Mouse (Mus musculus) intestine, embryonic 16.5 days (tissue): ENCODE results near the gene Ebf3. TPM values are rescaled to one million over a fixed set of nuclear protein-coding genes. Genes with fewer than 3 reads are reported as not detected.

ENCODE experiments used
- ATAC-seq: fragments of 200-750 bp; cut with Nextera tagmentation; 2 replicates; pipeline ENCODE4 v1.8.0; 2017; ENCODE audit warnings: moderate TSS enrichment, moderate library complexity
- H3K27ac ChIP-seq: fragments of 300-500 bp; sonication (generic); 2 replicates; pipeline ENCODE4 v1.5.1; 2014; ENCODE audit warnings: mild to moderate bottlenecking, low read length
- H3K27me3 ChIP-seq: fragments of 300-500 bp; sonication (generic); replicated peaks from 2 replicates; pipeline ENCODE4 v1.6.1; 2014; ENCODE audit warnings: low read length, control low read depth, mixed read lengths; ENCODE audit not compliant: control insufficient read depth, insufficient read depth
- H3K36me3 ChIP-seq: fragments of 300-500 bp; sonication (generic); 2 replicates; pipeline ENCODE4 v1.6.1; 2014; ENCODE audit warnings: low read length, control low read depth; ENCODE audit not compliant: control insufficient read depth, insufficient read depth
- H3K4me1 ChIP-seq: fragments of 300-500 bp; sonication (generic); 2 replicates; pipeline ENCODE4 v1.6.1; 2014; ENCODE audit warnings: low read length, control low read depth, mixed read lengths; ENCODE audit not compliant: control insufficient read depth, insufficient read depth
- H3K4me2 ChIP-seq: fragments of 300-500 bp; sonication (generic); 2 replicates; pipeline ENCODE4 v1.6.1; 2014; ENCODE audit warnings: low read depth, low read length, control low read depth
- H3K4me3 ChIP-seq: fragments of 300-500 bp; sonication (generic); 2 replicates; pipeline ENCODE4 v1.5.1; 2014; ENCODE audit warnings: mild to moderate bottlenecking, low read length
- H3K9ac ChIP-seq: fragments of 300-500 bp; sonication (generic); 2 replicates; pipeline ENCODE4 v1.6.1; 2014; ENCODE audit warnings: low read depth, low read length
- H3K9me3 ChIP-seq: fragments of 300-500 bp; sonication (generic); 2 replicates; pipeline ENCODE4 v1.6.1; 2016; ENCODE audit warnings: low read length, control low read depth; ENCODE audit not compliant: control insufficient read depth
- WGBS: fragments of 180-500 bp; shearing (Covaris S2); extraction: QIAGEN DNeasy Blood & Tissue Kit; methylation state at CpG from one replicate; pipeline ENCODE4 v1.1.7; 2014; 5-methylcytosine and 5-hydroxymethylcytosine counted together
- polyA plus RNA-seq: library from polyadenylated mRNA; unstranded; fragments of >200 nt; fragmentation: Nextera tagmentation; extraction: Ambion mirVana; gene quantifications from 2 replicates; pipeline ENCODE4 v1.2.1, GENCODE M21; 2015

The Ebf3 gene
- polyA plus RNA-seq, 1 experiment from 2014 or later = 0.43 TPM

- Histone ChIP-seq H3K4me1 (peaks cover 21% of the 10 kb centered on the region), H3K9me3 (no peaks in the 10 kb centered on the region), H3K9ac (no peak overlapping the region), H3K36me3 (no peaks in the 10 kb centered on the region), H3K27me3 (peaks cover 92% of the 10 kb centered on the region), H3K27ac (no peak overlapping the region), H3K4me3 (no peak overlapping the region; the same call in 1 of the 2 replicates), H3K4me2 (no peak overlapping the region)
- ATAC-seq = no peak
- 1% methylated on average over 48 of the region's 48 CpGs for WGBS
Observed at GRCm38 (mm10) chr7:137318924-137319885, 5.0 kb upstream of the Ebf3 start.

- H3K9ac ChIP-seq = no peak overlapping the region
- H3K36me3 ChIP-seq = no peaks in the 10 kb centered on the region
- 9% methylated on average over 9 of the region's 9 CpGs for WGBS
- H3K4me2 ChIP-seq = no peak overlapping the region
- H3K27me3 ChIP-seq = peaks cover 94% of the 10 kb centered on the region
- H3K4me3 ChIP-seq = no peak overlapping the region
- H3K9me3 ChIP-seq = no peaks in the 10 kb centered on the region
- H3K27ac ChIP-seq = no peak overlapping the region
- peaks cover 27% of the 10 kb centered on the region for H3K4me1 ChIP-seq
- no peak for ATAC-seq
Observed at GRCm38 (mm10) chr7:137318383-137318775, 4.1 kb upstream of the Ebf3 start.

- Histone ChIP-seq H3K9ac (no peak overlapping the region), H3K27ac (no peak overlapping the region), H3K4me2 (0 out of 2 replicates have a peak overlapping the region, but pooled peaks have one; percentile 28), H3K4me1 (peaks cover 30% of the 10 kb centered on the region), H3K36me3 (no peaks in the 10 kb centered on the region), H3K9me3 (no peaks in the 10 kb centered on the region), H3K27me3 (peaks cover 93% of the 10 kb centered on the region), H3K4me3 (no peak overlapping the region)
- 4% methylated on average over 24 of the region's 24 CpGs for WGBS
- no peak for ATAC-seq
Observed at GRCm38 (mm10) chr7:137317659-137318382, 3.6 kb upstream of the Ebf3 start.

GRCm38 (mm10) chr7:137316926-137317658 is 2.8 kb upstream of the Ebf3 start:
- H3K27ac ChIP-seq = no peak overlapping the region
- H3K27me3 ChIP-seq = peaks cover 90% of the 10 kb centered on the region
- peaks cover 23% of the 10 kb centered on the region for H3K4me1 ChIP-seq
- H3K4me3 ChIP-seq = peak overlapping the region; percentile 9
- no peaks in the 10 kb centered on the region for H3K36me3 ChIP-seq
- H3K9ac ChIP-seq = no peak overlapping the region
- peak overlapping the region; percentile 28; the same call in 1 of the 2 replicates for H3K4me2 ChIP-seq
- no peaks in the 10 kb centered on the region for H3K9me3 ChIP-seq
- ATAC-seq = no peak
- WGBS = 2% methylated on average over 39 of the region's 39 CpGs

- Histone ChIP-seq H3K9me3 (no peaks in the 10 kb centered on the region), H3K27ac (no peak overlapping the region), H3K27me3 (peaks cover 88% of the 10 kb centered on the region), H3K4me3 (no peak overlapping the region), H3K9ac (no peak overlapping the region), H3K4me1 (peaks cover 21% of the 10 kb centered on the region), H3K36me3 (no peaks in the 10 kb centered on the region), H3K4me2 (no peak overlapping the region)
- WGBS = 7% methylated on average over 20 of the region's 20 CpGs
- ATAC-seq = no peak
Observed at GRCm38 (mm10) chr7:137316181-137316925, 2.1 kb upstream of the Ebf3 start.

GRCm38 (mm10) chr7:137315544-137315940 is 1.3 kb upstream of the Ebf3 start:
- Histone ChIP-seq H3K4me3 (peak overlapping the region; percentile 19; the same call in 1 of the 2 replicates), H3K36me3 (no peaks in the 10 kb centered on the region), H3K4me2 (peak overlapping the region; percentile 96; the same call in 1 of the 2 replicates), H3K27ac (no peak overlapping the region), H3K9ac (peak overlapping the region; percentile 42; the same call in 1 of the 2 replicates), H3K9me3 (no peaks in the 10 kb centered on the region), H3K4me1 (peaks cover 17% of the 10 kb centered on the region), H3K27me3 (peaks cover 81% of the 10 kb centered on the region)
- ATAC-seq = no peak
- 5% methylated on average over 19 of the region's 19 CpGs for WGBS

GRCm38 (mm10) chr7:137314710-137315543 is 682 bp upstream of the Ebf3 start:
- WGBS = under 1% methylated on average over 48 of the region's 48 CpGs
- ATAC-seq = peak; percentile 9

More at GRCm38 (mm10) chr7:137314710-137315543, 682 bp upstream of the Ebf3 start:
- Histone ChIP-seq H3K9ac (peak overlapping the region; percentile 42; the same call in 1 of the 2 replicates), H3K36me3 (no peaks in the 10 kb centered on the region), H3K4me2 (peak overlapping the region; percentile 96), H3K9me3 (no peaks in the 10 kb centered on the region), H3K27me3 (peaks cover 77% of the 10 kb centered on the region), H3K27ac (no peak overlapping the region), H3K4me1 (peaks cover 22% of the 10 kb centered on the region), H3K4me3 (peak overlapping the region; percentile 62)
